Mouse (Mus musculus) kidney, postnatal 25 days (tissue): ENCODE results near the gene Kcnab3.
A peak's percentile ranks its signal among the peaks of the same experiment; 100 is the strongest.
"Not testable (repeated sequence)": the region's sequence is repeated elsewhere in the genome, so short reads cannot be mapped to it uniquely, and the experiment has no call there.

Source experiments
- DNase-seq, 2 experiments: peaks; one replicate each; pipeline ENCODE4 v3.0.0; 2021; ENCODE audit warnings: mixed read lengths in 2 of 2

Kcnab3 gene

GRCm38 (mm10) chr11:69325628-69326407, at the start of gene Kcnab3:
Kcnab3 (plus strand) TSS chr11:69326258.
- DNase-seq = peak; percentile 95

- no peak for DNase-seq
Observed at GRCm38 (mm10) chr11:69277267-69277666, 48.8 kb upstream of the Kcnab3 start.

GRCm38 (mm10) chr11:69291111-69291510, 34.9 kb upstream of the Kcnab3 start:
- DNase-seq = no peak

- DNase-seq = no peak
Observed at GRCm38 (mm10) chr11:69295286-69295685, 30.8 kb upstream of the Kcnab3 start.

- DNase-seq = no peak
Observed at GRCm38 (mm10) chr11:69297799-69298198, 28.3 kb upstream of the Kcnab3 start.

GRCm38 (mm10) chr11:69298231-69298630, 27.8 kb upstream of the Kcnab3 start:
- DNase-seq = no peak

- DNase-seq = no peak
Observed at GRCm38 (mm10) chr11:69302817-69303216, 23.2 kb upstream of the Kcnab3 start.

GRCm38 (mm10) chr11:69305291-69305690, 20.8 kb upstream of the Kcnab3 start:
- no peak for DNase-seq

- DNase-seq = no peak
Observed at GRCm38 (mm10) chr11:69306039-69306438, 20.0 kb upstream of the Kcnab3 start.

- DNase-seq = no peak
Observed at GRCm38 (mm10) chr11:69311266-69311665, 14.8 kb upstream of the Kcnab3 start.

GRCm38 (mm10) chr11:69316361-69316760, 9.7 kb upstream of the Kcnab3 start:
- no peak for DNase-seq

GRCm38 (mm10) chr11:69318000-69318399, 8.1 kb upstream of the Kcnab3 start:
- DNase-seq = not testable (repeated sequence)

GRCm38 (mm10) chr11:69321580-69321979, 4.5 kb upstream of the Kcnab3 start:
- no peak for DNase-seq

GRCm38 (mm10) chr11:69322010-69322409, 4.0 kb upstream of the Kcnab3 start:
- DNase-seq = no peak

GRCm38 (mm10) chr11:69322693-69323471, 3.2 kb upstream of the Kcnab3 start:
- no peak for DNase-seq

- peak; percentile 99 for DNase-seq
Observed at GRCm38 (mm10) chr11:69323667-69324111, 2.4 kb upstream of the Kcnab3 start, which contains the start of the genes Cntrob and Trappc1. Cntrob (minus strand) TSS chr11:69323775. Trappc1 (plus strand) TSS chr11:69323980.

GRCm38 (mm10) chr11:69324749-69325148, 1.3 kb upstream of the Kcnab3 start:
- DNase-seq = no peak

GRCm38 (mm10) chr11:69326408-69327156, 524 bp downstream of the Kcnab3 start:
- peak in 1 of 2 experiments; percentile 59 for DNase-seq

GRCm38 (mm10) chr11:69327157-69327442, 1.0 kb downstream of the Kcnab3 start:
- DNase-seq = no peak

- DNase-seq = no peak
Observed at GRCm38 (mm10) chr11:69327648-69328047, 1.6 kb downstream of the Kcnab3 start.

- DNase-seq = no peak
Observed at GRCm38 (mm10) chr11:69328517-69328916, 2.5 kb downstream of the Kcnab3 start.

- no peak for DNase-seq
Observed at GRCm38 (mm10) chr11:69331152-69331551, 5.1 kb downstream of the Kcnab3 start.

- DNase-seq = peak; percentile 68 to 82
Observed at GRCm38 (mm10) chr11:69331929-69332405, 5.9 kb downstream of the Kcnab3 start.
